Mouse (Mus musculus): ENCODE measurements at regions not wholly inside any gene's neighbourhood (a gene's known extent, or its start where the extent isn't known, plus 50 kb on each side); places are given as distances from the start of the nearest gene placed in this dataset.

DNA sequence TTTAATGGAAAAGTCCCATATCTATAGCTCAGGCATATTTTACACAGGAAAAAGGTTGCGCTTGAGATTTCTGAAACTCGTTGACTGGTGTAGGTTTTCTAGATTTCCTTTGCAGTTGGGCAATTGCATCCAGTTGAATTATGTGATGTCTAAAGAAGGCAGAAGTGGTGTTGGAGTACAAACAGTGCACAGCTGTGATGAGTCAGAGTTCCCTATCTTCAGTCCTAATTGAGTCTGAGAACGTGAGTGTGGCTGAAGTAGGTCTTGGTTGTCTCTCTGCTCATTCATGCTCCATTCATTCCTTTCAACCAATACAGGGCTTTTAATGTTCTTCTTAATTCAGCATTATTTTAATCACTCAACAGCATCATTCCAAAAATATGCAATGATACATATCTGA lies 142.9 kb upstream of the Dpyd start:
- no peak for ATAC-seq (ENCODE audit: low read depth)
- no peak overlapping the region for H3K4me2 ChIP-seq (ENCODE audit: low read depth, low read length)
- no peaks in the 10 kb centered on the region for H3K27me3 ChIP-seq (replicated peaks; ENCODE audit: control insufficient read depth, insufficient read depth, low read length)
- no peak overlapping the region for H3K4me3 ChIP-seq (ENCODE audit: low read depth, low read length)
- H3K9ac ChIP-seq (ENCODE audit: low read depth, low read length): no peak overlapping the region
- WGBS: 82% methylated on average over 3 of the region's 3 CpGs
- H3K9me3 ChIP-seq (ENCODE audit: control insufficient read depth, low read length): no peaks in the 10 kb centered on the region
- no peaks in the 10 kb centered on the region for H3K4me1 ChIP-seq (ENCODE audit: control insufficient read depth, insufficient read depth, low read length)
- no peak for DNase-seq (ENCODE audit: low spot score)
- H3K36me3 ChIP-seq (ENCODE audit: control insufficient read depth, insufficient read depth, low read length): no peaks in the 10 kb centered on the region
- no peak overlapping the region for H3K27ac ChIP-seq (replicated peaks; ENCODE audit: low read depth, low read length)

DNA sequence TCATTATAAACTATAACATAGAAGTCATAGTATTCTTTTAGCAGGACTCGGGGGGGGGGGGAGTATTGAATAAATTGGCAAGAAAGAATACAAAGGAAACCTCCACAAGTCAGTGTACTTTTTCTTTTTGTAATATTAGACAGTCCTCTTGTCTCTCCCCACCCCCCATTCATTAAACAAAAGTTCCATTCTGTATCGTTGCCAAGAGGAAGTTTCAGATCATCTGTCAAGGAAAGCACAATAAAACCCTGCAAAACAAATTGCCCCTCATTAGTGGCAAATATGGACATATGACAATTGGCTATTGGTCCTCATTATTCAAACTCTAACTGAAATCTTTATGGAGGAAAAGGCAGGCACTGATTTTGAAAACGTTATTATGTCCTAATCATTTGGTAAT lies 140.2 kb upstream of the Dpyd start:
- no peak overlapping the region for H3K4me2 ChIP-seq (ENCODE audit: low read depth, low read length)
- no peak overlapping the region for H3K27ac ChIP-seq (replicated peaks; ENCODE audit: low read depth, low read length)
- WGBS: 34% methylated on average over 3 of the region's 3 CpGs
- H3K4me3 ChIP-seq (ENCODE audit: low read depth, low read length): no peak overlapping the region
- H3K27me3 ChIP-seq (replicated peaks; ENCODE audit: control insufficient read depth, insufficient read depth, low read length): no peaks in the 10 kb centered on the region
- no peaks in the 10 kb centered on the region for H3K9me3 ChIP-seq (ENCODE audit: control insufficient read depth, low read length)
- no peak overlapping the region for H3K9ac ChIP-seq (ENCODE audit: low read depth, low read length)
- no peaks in the 10 kb centered on the region for H3K36me3 ChIP-seq (ENCODE audit: control insufficient read depth, insufficient read depth, low read length)
- DNase-seq (ENCODE audit: low spot score) (no peak), ATAC-seq (ENCODE audit: low read depth) (no peak)
- no peaks in the 10 kb centered on the region for H3K4me1 ChIP-seq (ENCODE audit: control insufficient read depth, insufficient read depth, low read length)

DNA sequence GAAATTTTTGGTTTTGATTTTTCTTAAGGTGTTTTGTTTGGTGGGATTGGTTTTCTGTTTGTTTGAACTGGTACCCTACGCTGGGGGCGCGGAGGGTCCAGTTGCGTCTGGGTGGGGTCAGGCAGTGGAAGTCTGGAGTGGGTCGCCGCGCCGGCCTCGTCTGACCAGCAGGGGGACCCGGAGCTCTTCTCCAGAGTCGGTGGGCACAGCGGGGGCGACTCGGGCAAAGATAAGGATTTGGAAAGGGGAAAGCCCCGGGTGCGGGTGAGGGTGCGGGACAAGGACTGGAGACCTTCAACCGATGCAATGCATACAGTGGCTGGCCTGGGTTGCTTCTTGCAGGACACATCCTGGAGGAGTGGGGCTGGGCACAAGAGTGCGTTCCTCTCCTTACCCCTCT lies 136.2 kb upstream of the Dpyd start:
- Histone ChIP-seq H3K36me3 (ENCODE audit: control insufficient read depth, insufficient read depth, low read length) (no peaks in the 10 kb centered on the region), H3K27ac (replicated peaks; ENCODE audit: low read depth, low read length) (no peak overlapping the region), H3K4me2 (ENCODE audit: low read depth, low read length) (peak overlapping the region; percentile 64), H3K27me3 (replicated peaks; ENCODE audit: control insufficient read depth, insufficient read depth, low read length) (peaks cover 16% of the 10 kb centered on the region), H3K4me3 (ENCODE audit: low read depth, low read length) (peak overlapping the region; percentile 35), H3K9ac (ENCODE audit: low read depth, low read length) (0 out of 2 replicates have a peak overlapping the region, but pooled peaks have one; percentile 16), H3K9me3 (ENCODE audit: control insufficient read depth, low read length) (no peaks in the 10 kb centered on the region), H3K4me1 (ENCODE audit: control insufficient read depth, insufficient read depth, low read length) (0 out of 2 replicates have a peak, but pooled peaks cover 10% of the 10 kb centered on the region)
- ATAC-seq (ENCODE audit: low read depth) (peak; percentile 58; the same call in 1 of the 2 replicates), DNase-seq (ENCODE audit: low spot score) (no peak)
- 2% methylated on average over 19 of the region's 19 CpGs for WGBS

DNA sequence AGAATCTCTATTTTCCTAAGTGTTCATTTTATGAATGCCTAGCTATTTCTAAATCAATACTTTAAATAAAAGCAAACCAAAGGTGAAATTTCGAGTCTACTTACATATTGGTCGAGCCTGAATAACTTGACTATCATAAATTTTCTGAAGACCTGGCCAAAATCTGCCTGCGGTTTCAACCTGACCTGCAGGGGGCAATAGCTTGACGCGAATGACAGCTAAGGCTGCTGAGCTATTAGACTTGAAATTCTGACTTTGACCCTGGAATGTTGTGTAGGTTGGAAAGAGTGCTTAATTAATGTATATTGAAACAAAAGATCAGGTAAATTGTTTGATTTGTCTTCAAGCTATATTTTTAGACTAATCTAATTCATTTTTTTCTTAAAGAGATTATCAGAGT lies 133.4 kb upstream of the Dpyd start:
- Histone ChIP-seq H3K36me3 (ENCODE audit: control insufficient read depth, insufficient read depth, low read length) (no peaks in the 10 kb centered on the region), H3K4me3 (ENCODE audit: low read depth, low read length) (no peak overlapping the region), H3K27ac (replicated peaks; ENCODE audit: low read depth, low read length) (no peak overlapping the region), H3K9me3 (ENCODE audit: control insufficient read depth, low read length) (no peaks in the 10 kb centered on the region), H3K4me2 (ENCODE audit: low read depth, low read length) (no peak overlapping the region), H3K27me3 (replicated peaks; ENCODE audit: control insufficient read depth, insufficient read depth, low read length) (peaks cover 44% of the 10 kb centered on the region), H3K4me1 (ENCODE audit: control insufficient read depth, insufficient read depth, low read length) (0 out of 2 replicates have a peak, but pooled peaks cover 10% of the 10 kb centered on the region), H3K9ac (ENCODE audit: low read depth, low read length) (no peak overlapping the region)
- DNase-seq (ENCODE audit: low spot score) (peak; percentile 53), ATAC-seq (ENCODE audit: low read depth) (no peak)
- WGBS: 2% methylated on average over 5 of the region's 5 CpGs

DNA sequence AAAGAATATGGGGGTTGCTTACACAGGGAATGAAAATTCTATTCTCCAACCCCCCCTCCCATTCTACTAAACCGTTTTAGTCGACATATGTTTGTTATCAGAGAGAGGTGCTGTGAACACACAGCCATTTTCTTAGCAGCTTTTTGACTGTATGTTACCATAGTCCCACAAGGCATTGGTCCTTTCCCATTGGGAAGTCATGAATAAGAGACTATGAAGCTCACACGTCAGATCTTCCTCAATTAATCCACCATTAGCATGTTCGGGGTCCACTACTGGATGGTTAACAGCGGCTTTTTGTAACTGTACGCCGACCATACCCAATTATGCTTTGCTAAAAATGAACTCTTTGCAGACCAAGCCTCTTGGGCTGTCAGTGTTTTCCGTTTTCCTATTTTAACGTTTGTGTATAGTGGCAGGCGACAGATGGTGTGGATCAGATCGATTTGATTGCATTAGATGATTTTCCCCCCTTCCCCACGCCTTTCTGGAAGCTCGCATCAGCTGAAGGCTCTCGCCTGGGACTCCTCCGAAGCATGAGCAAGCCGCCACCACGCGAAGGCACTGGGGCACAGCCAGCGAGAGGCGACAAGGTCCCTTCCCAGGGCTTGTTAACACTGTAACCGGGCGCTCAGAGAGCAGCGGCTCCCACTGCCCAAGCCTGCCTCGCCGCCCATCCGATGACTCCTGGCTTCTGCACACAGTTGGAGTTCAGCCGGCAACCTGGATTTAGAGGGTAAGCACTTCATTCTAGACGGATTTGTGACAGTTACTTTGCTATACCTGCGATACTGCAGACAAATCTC lies 131.9 kb upstream of the Dpyd start:
- peak; percentile 42 for DNase-seq (ENCODE audit: low spot score)
- H3K4me3 ChIP-seq (ENCODE audit: low read depth, low read length): peak overlapping the region; percentile 36
- H3K27ac ChIP-seq (replicated peaks; ENCODE audit: low read depth, low read length): no peak overlapping the region; the same call in 1 of the 2 replicates
- H3K9ac ChIP-seq (ENCODE audit: low read depth, low read length): peak overlapping the region; percentile 49
- WGBS: 7% methylated on average over 28 of the region's 29 CpGs
- H3K4me2 ChIP-seq (ENCODE audit: low read depth, low read length): peak overlapping the region; percentile 60
- no peaks in the 10 kb centered on the region for H3K9me3 ChIP-seq (ENCODE audit: control insufficient read depth, low read length)
- ATAC-seq (ENCODE audit: low read depth): peak; percentile 75
- no peaks in the 10 kb centered on the region for H3K36me3 ChIP-seq (ENCODE audit: control insufficient read depth, insufficient read depth, low read length)
- peaks cover 57% of the 10 kb centered on the region for H3K27me3 ChIP-seq (replicated peaks; ENCODE audit: control insufficient read depth, insufficient read depth, low read length)
- peaks cover 10% of the 10 kb centered on the region; the same call in 1 of the 2 replicates for H3K4me1 ChIP-seq (ENCODE audit: control insufficient read depth, insufficient read depth, low read length)

DNA sequence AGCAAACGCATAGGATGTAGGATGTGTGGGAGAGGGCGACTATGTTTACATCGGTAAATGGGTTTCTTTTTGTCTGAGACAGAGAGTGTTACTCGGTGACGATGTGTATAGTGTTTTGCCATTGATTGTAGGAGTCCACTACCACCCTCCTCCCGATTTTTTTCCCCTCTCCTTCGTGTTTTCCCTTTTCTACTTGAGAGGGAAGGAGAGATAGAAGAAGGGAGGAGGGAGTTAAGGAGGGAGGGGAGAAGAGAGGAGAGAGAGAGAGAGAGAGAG lies 131.4 kb upstream of the Dpyd start:
- DNase-seq (ENCODE audit: low spot score): no peak
- Histone ChIP-seq H3K27me3 (replicated peaks; ENCODE audit: control insufficient read depth, insufficient read depth, low read length) (peaks cover 62% of the 10 kb centered on the region), H3K4me1 (ENCODE audit: control insufficient read depth, insufficient read depth, low read length) (peaks cover 10% of the 10 kb centered on the region; the same call in 1 of the 2 replicates), H3K4me2 (ENCODE audit: low read depth, low read length) (peak overlapping the region; percentile 60), H3K9ac (ENCODE audit: low read depth, low read length) (peak overlapping the region; percentile 49), H3K27ac (replicated peaks; ENCODE audit: low read depth, low read length) (no peak overlapping the region), H3K36me3 (ENCODE audit: control insufficient read depth, insufficient read depth, low read length) (no peaks in the 10 kb centered on the region), H3K4me3 (ENCODE audit: low read depth, low read length) (peak overlapping the region; percentile 36), H3K9me3 (ENCODE audit: control insufficient read depth, low read length) (no peaks in the 10 kb centered on the region)
- 2% methylated on average over 7 of the region's 7 CpGs for WGBS
- no peak for ATAC-seq (ENCODE audit: low read depth)

DNA sequence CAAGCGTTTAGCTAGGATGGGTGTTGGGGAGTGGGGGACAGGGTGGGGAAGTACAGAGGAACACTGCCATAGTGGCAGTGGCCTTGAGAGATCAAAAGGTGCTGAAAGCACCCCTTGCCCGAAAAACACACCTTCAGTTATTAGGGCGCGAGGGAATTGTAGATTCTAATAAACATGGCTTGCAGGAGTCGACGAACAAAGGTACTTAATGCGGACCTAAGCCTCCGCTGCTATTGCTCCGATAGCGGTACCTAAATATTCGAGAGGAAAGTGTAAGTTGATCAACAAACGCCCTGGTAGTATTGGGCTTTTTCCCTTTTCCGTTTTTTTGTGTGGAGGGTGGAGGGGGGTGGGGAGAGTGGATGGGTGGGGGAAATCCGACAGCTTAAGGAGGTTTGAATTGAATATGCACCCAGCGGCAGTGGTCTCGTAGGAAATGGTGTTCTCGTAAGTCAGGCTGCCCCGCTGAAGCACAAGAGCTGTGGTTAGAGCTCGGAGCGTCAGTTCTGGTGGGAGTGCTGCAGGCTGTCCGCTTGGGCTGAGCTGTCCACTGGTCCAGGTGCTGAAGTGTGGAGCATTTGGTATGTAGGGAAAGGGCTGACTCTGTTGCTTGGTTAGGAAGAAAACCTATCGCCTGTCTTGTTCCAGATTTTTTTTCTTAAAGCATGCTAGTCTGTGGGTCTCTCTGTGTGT lies 130.8 kb upstream of the Dpyd start:
- ATAC-seq (ENCODE audit: low read depth) (peak; percentile 62), DNase-seq (ENCODE audit: low spot score) (peak; percentile 95)
- H3K9me3 ChIP-seq (ENCODE audit: control insufficient read depth, low read length): no peaks in the 10 kb centered on the region
- no peak overlapping the region; the same call in 1 of the 2 replicates for H3K27ac ChIP-seq (replicated peaks; ENCODE audit: low read depth, low read length)
- H3K4me3 ChIP-seq (ENCODE audit: low read depth, low read length): peak overlapping the region; percentile 36
- H3K36me3 ChIP-seq (ENCODE audit: control insufficient read depth, insufficient read depth, low read length): no peaks in the 10 kb centered on the region
- WGBS: 2% methylated on average over 22 of the region's 22 CpGs
- no peak overlapping the region for H3K9ac ChIP-seq (ENCODE audit: low read depth, low read length)
- H3K27me3 ChIP-seq (replicated peaks; ENCODE audit: control insufficient read depth, insufficient read depth, low read length): peaks cover 68% of the 10 kb centered on the region
- peaks cover 10% of the 10 kb centered on the region; the same call in 1 of the 2 replicates for H3K4me1 ChIP-seq (ENCODE audit: control insufficient read depth, insufficient read depth, low read length)
- H3K4me2 ChIP-seq (ENCODE audit: low read depth, low read length): peak overlapping the region; percentile 60

DNA sequence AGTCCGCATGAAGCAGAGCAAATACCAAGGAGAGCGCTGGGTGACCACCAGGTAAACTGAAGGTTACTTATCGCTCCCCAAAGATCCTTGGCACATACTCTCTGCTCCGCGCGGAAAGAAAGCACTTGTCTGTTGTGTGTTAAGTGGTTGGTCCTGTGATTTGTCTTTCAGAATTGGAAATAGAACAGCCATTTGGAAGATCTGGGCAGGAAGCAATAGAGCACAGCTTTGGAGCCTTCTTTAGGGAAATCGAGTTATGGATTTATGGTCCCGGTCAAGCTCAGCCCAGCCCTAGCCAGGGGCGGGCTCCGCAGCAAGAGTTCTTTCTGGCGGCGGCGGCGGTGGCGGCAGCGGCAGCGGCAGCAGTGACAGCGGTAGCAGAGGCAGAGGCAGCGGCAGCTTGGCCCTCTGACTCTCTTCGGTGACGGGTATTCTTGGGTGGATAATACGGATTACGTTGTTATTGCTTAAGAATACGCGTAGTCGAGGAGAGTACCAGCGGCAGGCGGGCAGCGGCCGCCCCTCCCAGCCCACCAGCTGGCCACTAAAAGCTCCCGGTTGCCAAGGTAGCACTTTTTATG lies 128.4 kb upstream of the Dpyd start:
- H3K9me3 ChIP-seq (ENCODE audit: control insufficient read depth, low read length): no peaks in the 10 kb centered on the region
- no peak overlapping the region for H3K27ac ChIP-seq (replicated peaks; ENCODE audit: low read depth, low read length)
- peak overlapping the region; percentile 62 for H3K4me2 ChIP-seq (ENCODE audit: low read depth, low read length)
- 1% methylated on average over 27 of the region's 31 CpGs for WGBS
- peaks cover 66% of the 10 kb centered on the region for H3K27me3 ChIP-seq (replicated peaks; ENCODE audit: control insufficient read depth, insufficient read depth, low read length)
- H3K4me3 ChIP-seq (ENCODE audit: low read depth, low read length): peak overlapping the region; percentile 48
- no peaks in the 10 kb centered on the region for H3K36me3 ChIP-seq (ENCODE audit: control insufficient read depth, insufficient read depth, low read length)
- peak overlapping the region; percentile 52 for H3K9ac ChIP-seq (ENCODE audit: low read depth, low read length)
- ATAC-seq (ENCODE audit: low read depth): no peak
- H3K4me1 ChIP-seq (ENCODE audit: control insufficient read depth, insufficient read depth, low read length): peaks cover 10% of the 10 kb centered on the region; the same call in 1 of the 2 replicates
- DNase-seq (ENCODE audit: low spot score): peak; percentile 16
